Mouse (Mus musculus): ENCODE results near the gene 2310007B03Rik. TPM values are rescaled to one million over a fixed set of nuclear protein-coding genes. Genes with fewer than 3 reads are reported as not detected.

Gene 2310007B03Rik
- polyA plus RNA-seq, 1 experiment: 0.88 TPM

DNA sequence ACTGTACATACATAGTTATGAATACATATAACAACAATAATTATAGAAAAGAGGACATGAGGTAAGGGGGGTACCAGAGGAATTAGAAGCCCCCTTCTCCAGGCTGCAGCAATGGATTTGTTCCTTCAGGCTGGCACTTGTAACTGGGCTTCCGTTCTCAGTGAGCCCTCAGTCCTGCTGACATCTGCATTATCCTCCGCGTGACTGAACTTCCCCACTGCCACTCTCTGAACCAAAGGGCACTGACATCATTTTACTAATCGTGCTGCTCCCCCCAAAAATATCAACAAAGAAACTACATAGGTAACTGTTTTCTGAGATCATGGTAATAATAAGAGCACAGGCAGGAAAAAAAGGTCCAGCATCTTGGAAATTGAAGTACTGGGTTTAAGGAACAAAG, 41.9 kb downstream of the 2310007B03Rik start:
- WGBS: 33% methylated on average over 4 of the region's 4 CpGs

DNA sequence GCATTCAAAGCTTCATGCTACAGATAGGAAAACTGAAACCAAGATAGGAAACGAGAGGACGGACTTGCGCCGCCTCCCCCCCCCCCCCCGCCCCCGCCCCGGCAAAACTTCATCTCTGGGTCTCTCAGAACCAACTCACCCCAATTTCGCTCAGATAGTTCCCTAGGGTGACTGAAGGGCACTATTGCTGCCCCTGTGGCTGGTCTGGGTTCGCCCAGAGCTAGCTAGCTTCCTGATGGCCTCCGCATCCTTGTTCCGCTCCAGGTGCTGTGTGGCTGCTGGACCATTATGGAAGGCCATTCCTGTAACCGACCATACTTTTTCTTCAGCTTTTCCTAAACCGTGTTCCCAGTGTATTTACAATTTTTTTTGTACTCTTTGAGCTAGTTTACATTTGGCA, 45.3 kb downstream of the 2310007B03Rik start:
- H3K36me3 ChIP-seq (ENCODE audit: control insufficient read depth, insufficient read depth, low read length): no peaks in the 10 kb centered on the region
- H3K27ac ChIP-seq (ENCODE audit: control insufficient read depth, insufficient read depth, low read length): no peak overlapping the region
- no peak overlapping the region for H3K4me3 ChIP-seq (ENCODE audit: control insufficient read depth, insufficient read depth, low read length)
- DNase-seq: no peak
- H3K27me3 ChIP-seq (ENCODE audit: control insufficient read depth, insufficient read depth, low read length): no peaks in the 10 kb centered on the region
- 32% methylated on average over 13 of the region's 13 CpGs for WGBS
- H3K4me1 ChIP-seq (replicated peaks; ENCODE audit: control insufficient read depth, insufficient read depth, low read length): no peaks in the 10 kb centered on the region
- TF ChIP-seq POLR2A (IDR thresholded peaks at IDR 0.05; ENCODE audit: control insufficient read depth, extremely low read depth, insufficient read depth, low read length, poor library complexity) (no peak), CTCF (IDR thresholded peaks at IDR 0.05; ENCODE audit: borderline replicate concordance, control insufficient read depth, extremely low read depth, insufficient read depth, low read length, poor library complexity) (no peak)

More for the DNA sequence above, 41.9 kb downstream of the 2310007B03Rik start:
- H3K27me3 ChIP-seq (ENCODE audit: control insufficient read depth, insufficient read depth, low read length): no peaks in the 10 kb centered on the region
- no peak overlapping the region for H3K27ac ChIP-seq (ENCODE audit: control insufficient read depth, insufficient read depth, low read length)
- TF ChIP-seq CTCF (IDR thresholded peaks at IDR 0.05; ENCODE audit: borderline replicate concordance, control insufficient read depth, extremely low read depth, insufficient read depth, low read length, poor library complexity) (no peak), POLR2A (IDR thresholded peaks at IDR 0.05; ENCODE audit: control insufficient read depth, extremely low read depth, insufficient read depth, low read length, poor library complexity) (no peak)
- no peaks in the 10 kb centered on the region for H3K4me1 ChIP-seq (replicated peaks; ENCODE audit: control insufficient read depth, insufficient read depth, low read length)
- no peak for DNase-seq
- H3K36me3 ChIP-seq (ENCODE audit: control insufficient read depth, insufficient read depth, low read length): no peaks in the 10 kb centered on the region
- no peak overlapping the region for H3K4me3 ChIP-seq (ENCODE audit: control insufficient read depth, insufficient read depth, low read length)

DNA sequence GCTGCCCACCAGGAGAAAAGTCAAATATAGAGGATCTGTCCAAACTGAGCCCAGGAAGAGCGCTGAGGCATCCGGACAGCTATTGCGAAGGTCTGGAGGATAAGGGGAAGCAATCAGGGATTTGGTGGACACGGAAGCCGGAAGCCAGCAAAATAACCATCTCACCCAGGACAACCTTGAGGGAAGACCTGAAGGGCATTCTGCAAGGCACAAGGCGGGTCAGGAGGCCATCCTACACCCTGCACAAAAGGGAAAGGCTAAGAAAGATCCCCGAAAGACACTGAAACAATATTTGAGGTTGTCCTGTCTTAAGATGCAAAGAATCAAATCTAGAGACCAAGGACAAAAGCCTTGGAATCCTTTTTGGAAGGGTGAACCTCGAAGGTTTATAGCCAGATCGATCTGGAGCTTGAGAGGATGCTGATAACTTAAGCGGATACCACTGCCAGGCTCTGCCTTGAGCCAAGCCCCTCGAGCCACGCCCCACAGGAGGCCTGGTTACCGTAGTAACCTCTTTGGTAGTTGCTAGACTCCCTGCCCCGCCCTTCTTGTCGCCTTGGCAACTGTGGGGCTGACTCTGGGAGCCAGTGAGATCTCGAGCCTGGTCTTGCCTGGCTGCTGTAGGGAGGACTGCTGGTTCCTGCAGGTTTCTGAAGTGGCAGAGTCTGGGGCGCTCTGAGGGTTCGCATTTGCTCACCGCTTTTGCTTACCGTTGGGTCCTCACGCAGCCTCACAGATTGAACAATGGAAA, 45.9 kb downstream of the 2310007B03Rik start:
- TF ChIP-seq POLR2A (IDR thresholded peaks at IDR 0.05; ENCODE audit: control insufficient read depth, extremely low read depth, insufficient read depth, low read length, poor library complexity) (no peak), CTCF (IDR thresholded peaks at IDR 0.05; ENCODE audit: borderline replicate concordance, control insufficient read depth, extremely low read depth, insufficient read depth, low read length, poor library complexity) (no peak)
- Histone ChIP-seq H3K27me3 (ENCODE audit: control insufficient read depth, insufficient read depth, low read length) (no peaks in the 10 kb centered on the region), H3K27ac (ENCODE audit: control insufficient read depth, insufficient read depth, low read length) (no peak overlapping the region), H3K36me3 (ENCODE audit: control insufficient read depth, insufficient read depth, low read length) (no peaks in the 10 kb centered on the region), H3K4me3 (ENCODE audit: control insufficient read depth, insufficient read depth, low read length) (no peak overlapping the region), H3K4me1 (replicated peaks; ENCODE audit: control insufficient read depth, insufficient read depth, low read length) (no peaks in the 10 kb centered on the region)
- peak; percentile 60 for DNase-seq
- 28% methylated on average over 21 of the region's 21 CpGs for WGBS

DNA sequence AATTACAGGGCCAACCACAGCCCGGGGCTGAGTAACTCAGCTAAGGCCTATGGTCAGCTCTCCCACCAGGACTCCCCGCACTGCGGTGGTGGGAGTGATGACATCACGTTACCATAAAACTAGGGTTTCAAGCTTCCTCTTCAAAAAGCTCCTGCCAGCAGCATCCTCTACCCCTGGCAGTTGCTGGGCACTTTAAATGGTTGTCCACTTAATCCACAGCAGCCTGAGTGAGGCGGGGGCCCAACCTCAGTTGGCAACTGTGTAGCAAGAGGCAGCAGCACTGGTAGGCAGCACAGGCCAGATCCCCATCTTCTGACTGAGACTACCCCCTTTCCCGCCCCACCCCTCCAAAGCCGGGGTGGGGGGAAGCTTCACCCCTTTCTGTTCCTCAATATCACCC, 58.0 kb downstream of the 2310007B03Rik start:
- TF ChIP-seq CTCF (IDR thresholded peaks at IDR 0.05; ENCODE audit: borderline replicate concordance, control insufficient read depth, extremely low read depth, insufficient read depth, low read length, poor library complexity) (no peak), POLR2A (IDR thresholded peaks at IDR 0.05; ENCODE audit: control insufficient read depth, extremely low read depth, insufficient read depth, low read length, poor library complexity) (no peak)
- no peak for DNase-seq
- WGBS: 69% methylated on average over 7 of the region's 7 CpGs
- H3K27ac ChIP-seq (ENCODE audit: control insufficient read depth, insufficient read depth, low read length): no peak overlapping the region
- peaks cover 8% of the 10 kb centered on the region; the same call in 1 of the 2 replicates for H3K27me3 ChIP-seq (ENCODE audit: control insufficient read depth, insufficient read depth, low read length)
- H3K36me3 ChIP-seq (ENCODE audit: control insufficient read depth, insufficient read depth, low read length): no peaks in the 10 kb centered on the region
- no peaks in the 10 kb centered on the region for H3K4me1 ChIP-seq (replicated peaks; ENCODE audit: control insufficient read depth, insufficient read depth, low read length)
- no peak overlapping the region for H3K4me3 ChIP-seq (ENCODE audit: control insufficient read depth, insufficient read depth, low read length)

DNA sequence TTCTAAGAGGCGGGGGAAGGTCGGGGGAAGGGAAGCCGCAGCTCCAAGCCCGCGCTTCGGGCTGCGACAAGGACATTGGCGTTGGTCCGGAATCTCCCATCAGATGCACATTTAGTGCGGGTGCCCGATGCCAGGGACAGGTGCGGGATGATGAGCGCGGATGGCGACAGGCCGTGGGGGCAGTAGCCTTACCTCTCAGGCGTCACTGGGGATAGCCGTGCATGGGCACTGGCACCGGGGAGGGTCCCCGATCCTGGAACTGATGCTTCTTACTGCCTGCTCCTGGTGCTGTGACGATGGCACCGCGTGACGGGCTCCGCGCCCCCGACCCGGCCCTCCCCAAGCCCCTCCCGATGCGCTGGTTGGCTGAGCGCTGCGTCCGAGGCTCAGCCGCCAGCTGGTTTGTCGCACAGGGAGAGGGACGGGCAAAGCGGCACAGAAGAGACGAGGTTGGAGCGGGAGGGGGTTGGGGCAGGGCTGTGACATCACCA, 59.1 kb downstream of the 2310007B03Rik start, which contains the start of gene Kif1a:
TSS of gene Kif1a (minus strand) at position 381 of the 491 bp plus-strand sequence.
- Histone ChIP-seq H3K27ac (ENCODE audit: control insufficient read depth, insufficient read depth, low read length) (no peak within 1 kb of the TSS), H3K27me3 (ENCODE audit: control insufficient read depth, insufficient read depth, low read length) (peaks cover 8% of the 10 kb centered on the region; the same call in 1 of the 2 replicates), H3K4me3 (ENCODE audit: control insufficient read depth, insufficient read depth, low read length) (no peak within 1 kb of the TSS), H3K4me1 (replicated peaks; ENCODE audit: control insufficient read depth, insufficient read depth, low read length) (no peaks in the 10 kb centered on the region), H3K36me3 (ENCODE audit: control insufficient read depth, insufficient read depth, low read length) (no peaks in the 10 kb centered on the region)
- DNase-seq: no peak
- 3% methylated on average over 39 of the region's 39 CpGs for WGBS
- no peak for TF ChIP-seq CTCF (IDR thresholded peaks at IDR 0.05; ENCODE audit: borderline replicate concordance, control insufficient read depth, extremely low read depth, insufficient read depth, low read length, poor library complexity)
- no peak for TF ChIP-seq POLR2A (IDR thresholded peaks at IDR 0.05; ENCODE audit: control insufficient read depth, extremely low read depth, insufficient read depth, low read length, poor library complexity)

Other genes with a start within 250 kb of the 2310007B03Rik start
- gene Capn10, start 226.6 kb downstream of the 2310007B03Rik start, polyA plus RNA-seq (2012; rRNA removed): 39.9 and 42.5 TPM in 2 replicates
- 6.0 and 8.9 TPM in 2 replicates for gene Gpr35, start 210.1 kb downstream of the 2310007B03Rik start, polyA plus RNA-seq (2012; rRNA removed)
- gene Aqp12, start 154.6 kb downstream of the 2310007B03Rik start, polyA plus RNA-seq (2012; rRNA removed): 0.19 and 0.42 TPM in 2 replicates
- gene Kif1a, start 59.0 kb downstream of the 2310007B03Rik start, polyA plus RNA-seq (2012; rRNA removed): 1.8 and 2.0 TPM in 2 replicates
- 0.23 and 0.78 TPM in 2 replicates for gene Agxt, start 25.7 kb downstream of the 2310007B03Rik start, polyA plus RNA-seq (2012; rRNA removed)
- 0.28 and 0.34 TPM in 2 replicates for gene Crocc2, start 7.8 kb upstream of the 2310007B03Rik start, polyA plus RNA-seq (2012; rRNA removed)
- 3.1 and 3.8 TPM in 2 replicates for gene Sned1, start 74.9 kb upstream of the 2310007B03Rik start, polyA plus RNA-seq (2012; rRNA removed)
- 11.1 and 11.6 TPM in 2 replicates for gene Mterf4, start 145.0 kb upstream of the 2310007B03Rik start, polyA plus RNA-seq (2012; rRNA removed)
- 6.0 and 6.4 TPM in 2 replicates for gene Ppp1r7, start 181.9 kb upstream of the 2310007B03Rik start, polyA plus RNA-seq (2012; rRNA removed)
- 9.4 and 12.8 TPM in 2 replicates for gene Pask, start 182.5 kb upstream of the 2310007B03Rik start, polyA plus RNA-seq (2012; rRNA removed)
- 1.1 and 2.0 TPM in 2 replicates for gene Ano7, start 213.0 kb upstream of the 2310007B03Rik start, polyA plus RNA-seq (2012; rRNA removed)